Comparison of ENCODE assay signal across 8 mouse cellular contexts in the genomic region with DNA sequence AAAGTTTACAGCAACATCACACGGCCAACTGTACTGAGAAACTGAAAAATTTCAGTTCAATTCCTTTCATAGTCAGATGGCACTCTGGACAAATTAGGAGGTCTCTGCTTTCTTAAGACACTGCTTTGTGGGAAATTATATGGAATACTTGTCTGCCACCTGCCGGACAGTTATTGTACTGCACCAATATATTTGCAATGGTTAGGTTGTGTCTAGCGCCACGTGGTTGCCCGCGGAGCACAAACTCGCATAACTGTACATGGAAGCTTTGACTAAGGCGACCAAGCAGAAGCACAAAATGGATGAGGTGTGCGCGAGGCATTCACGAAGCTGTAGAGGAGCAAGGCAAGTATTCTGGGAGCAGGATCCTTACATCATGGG. TPM values are rescaled to one million over a fixed set of nuclear protein-coding genes. Genes with fewer than 3 reads are reported as not detected.
DNase-seq lines count a peak whose midpoint lies in the region; ATAC-seq lines count a peak whose summit lies in the region.

No protein-coding gene starts in this region.

- intact Hi-C loops in gastrocnemius, postnatal 14 days (cut with DNase I; ENCODE audit: low total_unique reads): no loop called here

- ATAC-seq in inflammation-experienced regulatory T-cells, adult 6 months: peak; percentile 87
- peak; percentile 84 for ATAC-seq in megakaryocyte progenitor cell, adult 5-6 weeks (replicated peaks; ENCODE audit: poor library complexity)

- DNase-seq in adrenal gland, adult 18-20 months (ENCODE audit: low spot score in 2 of 2): peak; percentile 82 to 86
- peak; percentile 93 for DNase-seq in embryo, embryonic 11 days
- peak; percentile 72 for DNase-seq in gastrocnemius, postnatal 14 days
- peak; percentile 70 to 97 for DNase-seq in left cerebral cortex, adult 9 months (ENCODE audit: low spot score in 2 of 2)
- DNase-seq in right cerebral cortex, postnatal 10 days (ENCODE audit: low spot score in 2 of 2): peak; percentile 94
- peak; percentile 87 for DNase-seq in urinary bladder, postnatal 14 days (ENCODE audit: low spot score)

RNA-seq across cellular contexts. Expression of a gene that starts 57.7 kb away (rescaled TPM):
- total RNA-seq in adrenal gland, adult 18-20 months (2021): 1 to 10 TPM in 1 of 2 experiments, under 1 TPM in 1; 0.96 to 2.4 TPM
- 1 to 10 TPM in 1 of 2 experiments, under 1 TPM in 1; 0.71 to 1.2 TPM for total RNA-seq in gastrocnemius, postnatal 14 days (2021)
- polyA plus RNA-seq in inflammation-experienced regulatory T-cells, adult 6 months (2017; shearing (Covaris generic)): 100 to 1,000 TPM in 2 of 3 experiments, 10 to 100 TPM in 1; 98.7 to 130 (median 111) TPM
- 38.5 and 49.8 TPM in 2 replicates for total RNA-seq in megakaryocyte progenitor cell, adult 5-6 weeks (2015)
- total RNA-seq in megakaryocyte progenitor cell, adult 5-6 weeks (2017): 62.8 and 65.6 TPM in 2 replicates

RNA-seq across cellular contexts. Expression of a gene that starts 57.9 kb away (rescaled TPM):
- total RNA-seq in adrenal gland, adult 18-20 months (2021): 100 to 1,000 TPM; 227 to 253 TPM
- 100 to 1,000 TPM; 142 to 147 TPM for total RNA-seq in gastrocnemius, postnatal 14 days (2021)
- polyA plus RNA-seq in inflammation-experienced regulatory T-cells, adult 6 months (2017; shearing (Covaris generic)): 100 to 1,000 TPM; 441 to 670 (median 588) TPM
- total RNA-seq in megakaryocyte progenitor cell, adult 5-6 weeks (2015): 248 and 305 TPM in 2 replicates
- total RNA-seq in megakaryocyte progenitor cell, adult 5-6 weeks (2017): 384 and 406 TPM in 2 replicates

Comparison
In these comparisons a context has a peak if more than half of its experiments do, and no peak if none do; other contexts are left out.
1. Peak in every context shown above with its lines: DNase-seq and ATAC-seq.
2. RNA of a gene that starts 57.7 kb away (total RNA-seq): 38.5 to 65.6 TPM in megakaryocyte progenitor cell, adult 5-6 weeks; 0.96 to 2.4 TPM in adrenal gland, adult 18-20 months and 0.71 to 1.2 TPM in gastrocnemius, postnatal 14 days; every median in the first group is over 10 times any median in the second.